Mouse (Mus musculus) small intestine, adult 2 months (tissue): ENCODE data around the gene Meis1. TPM values are rescaled to one million over a fixed set of nuclear protein-coding genes. Genes with fewer than 3 reads are reported as not detected.

Experiments used
- H3K27ac ChIP-seq: fragments of 200-500 bp; 2 replicates; pipeline ENCODE4 v1.5.1; 2012; ENCODE audit warnings: low read depth, low read length, control low read depth, inconsistent platforms; ENCODE audit not compliant: insufficient read depth
- H3K27me3 ChIP-seq: fragments of 200-500 bp; 2 replicates; pipeline ENCODE4 v1.6.1; 2012; ENCODE audit warnings: mild to moderate bottlenecking, moderate library complexity, low read length, inconsistent platforms; ENCODE audit not compliant: control insufficient read depth, insufficient read depth
- H3K36me3 ChIP-seq: fragments of 200-500 bp; 2 replicates; pipeline ENCODE4 v1.6.1; 2012; ENCODE audit warnings: mild to moderate bottlenecking, low read length, control low read depth, inconsistent platforms; ENCODE audit not compliant: control insufficient read depth, insufficient read depth
- H3K4me1 ChIP-seq: fragments of 200-500 bp; 2 replicates; pipeline ENCODE4 v1.6.1; 2012; ENCODE audit warnings: low read length, inconsistent platforms, mixed read lengths; ENCODE audit not compliant: control insufficient read depth, insufficient read depth, insufficient read length
- H3K4me3 ChIP-seq: fragments of 200-500 bp; 2 replicates; pipeline ENCODE4 v1.5.1; 2012; ENCODE audit warnings: low read depth, mild to moderate bottlenecking, control low read depth, inconsistent platforms, low read length, moderate library complexity
- CTCF ChIP-seq: fragments of 200-500 bp; IDR thresholded peaks from 2 replicates; pipeline ENCODE4 v1.5.1; 2012; ENCODE audit warnings: low read depth, mild to moderate bottlenecking, control low read depth, inconsistent platforms, low read length, moderate library complexity, mixed read lengths; ENCODE audit not compliant: insufficient replicate concordance, insufficient read length; ENCODE audit errors: extremely low read depth
- POLR2A ChIP-seq: fragments of 200-500 bp; IDR thresholded peaks from 2 replicates; pipeline ENCODE4 v1.6.1; 2012; ENCODE audit warnings: low read depth, mild to moderate bottlenecking, control low read depth, inconsistent platforms, low read length, moderate library complexity
- WGBS: fragments of 180-500 bp; shearing (Covaris S2); methylation state at CpG from one replicate; pipeline ENCODE4 v1.1.7; 2018; 5-methylcytosine and 5-hydroxymethylcytosine counted together
- polyA plus RNA-seq: library from polyadenylated mRNA; depleted of rRNA; stranded (reverse); fragments of >200 nt; gene quantifications from 2 replicates; pipeline ENCODE4 v1.2.3, GENCODE M21; 2012

The Meis1 gene
- polyA plus RNA-seq, 1 experiment = 4.0 TPM

- H3K4me1 ChIP-seq = no peaks in the 10 kb centered on the region
- TF ChIP-seq CTCF (no peak), POLR2A (no peak)
- H3K4me3 ChIP-seq = no peak overlapping the region
- WGBS = 28% methylated on average over 2 of the region's 2 CpGs
- H3K27me3 ChIP-seq = no peaks in the 10 kb centered on the region
- H3K36me3 ChIP-seq = no peaks in the 10 kb centered on the region
- H3K27ac ChIP-seq = no peak overlapping the region
These were observed 118.3 kb downstream of the Meis1 start for GRCm38 (mm10) chr11:18900489-18900888.

- Histone ChIP-seq H3K27ac (no peak overlapping the region), H3K4me1 (no peaks in the 10 kb centered on the region), H3K36me3 (no peaks in the 10 kb centered on the region), H3K27me3 (no peaks in the 10 kb centered on the region), H3K4me3 (no peak overlapping the region)
- WGBS = 24% methylated on average over 4 of the region's 4 CpGs
- TF ChIP-seq POLR2A = no peak
These were observed 119.9 kb downstream of the Meis1 start for GRCm38 (mm10) chr11:18898862-18899261.

- TF ChIP-seq POLR2A (no peak), CTCF (no peak)
- no peaks in the 10 kb centered on the region for H3K27me3 ChIP-seq
- H3K27ac ChIP-seq = no peak overlapping the region
- no peak overlapping the region for H3K4me3 ChIP-seq
- no peaks in the 10 kb centered on the region for H3K36me3 ChIP-seq
- 11% methylated on average over 7 of the region's 7 CpGs for WGBS
- H3K4me1 ChIP-seq = no peaks in the 10 kb centered on the region
These were observed 120.7 kb downstream of the Meis1 start for GRCm38 (mm10) chr11:18897921-18898646.

GRCm38 (mm10) chr11:18897250-18897649 lies 121.5 kb downstream of the Meis1 start:
- H3K4me3 ChIP-seq = no peak overlapping the region
- H3K4me1 ChIP-seq = no peaks in the 10 kb centered on the region
- no peak for TF ChIP-seq CTCF
- H3K27me3 ChIP-seq = no peaks in the 10 kb centered on the region
- no peak overlapping the region for H3K27ac ChIP-seq
- 76% methylated on average over 2 of the region's 2 CpGs for WGBS
- no peaks in the 10 kb centered on the region for H3K36me3 ChIP-seq

- Histone ChIP-seq H3K27me3 (no peaks in the 10 kb centered on the region), H3K4me3 (no peak overlapping the region), H3K36me3 (no peaks in the 10 kb centered on the region), H3K4me1 (no peaks in the 10 kb centered on the region), H3K27ac (no peak overlapping the region)
- 52% methylated on average over 2 of the region's 2 CpGs for WGBS
- TF ChIP-seq POLR2A (no peak), CTCF (no peak)
These were observed 126.3 kb downstream of the Meis1 start for GRCm38 (mm10) chr11:18892470-18892869.

GRCm38 (mm10) chr11:18889139-18889538 lies 129.6 kb downstream of the Meis1 start:
- TF ChIP-seq CTCF = no peak
- TF ChIP-seq POLR2A = no peak

GRCm38 (mm10) chr11:18888651-18889050 lies 130.1 kb downstream of the Meis1 start:
- Histone ChIP-seq H3K36me3 (no peaks in the 10 kb centered on the region), H3K4me3 (no peak overlapping the region), H3K27ac (no peak overlapping the region), H3K27me3 (no peaks in the 10 kb centered on the region), H3K4me1 (no peaks in the 10 kb centered on the region)
- TF ChIP-seq CTCF (no peak), POLR2A (no peak)
- 58% methylated on average over 1 of the region's 1 CpGs for WGBS

More at GRCm38 (mm10) chr11:18889139-18889538, 129.6 kb downstream of the Meis1 start:
- Histone ChIP-seq H3K36me3 (no peaks in the 10 kb centered on the region), H3K27me3 (no peaks in the 10 kb centered on the region), H3K27ac (no peak overlapping the region), H3K4me1 (no peaks in the 10 kb centered on the region), H3K4me3 (no peak overlapping the region)
- WGBS = 21% methylated on average over 5 of the region's 5 CpGs

- no peaks in the 10 kb centered on the region for H3K27me3 ChIP-seq
- TF ChIP-seq POLR2A (no peak), CTCF (no peak)
These were observed 133.0 kb downstream of the Meis1 start for GRCm38 (mm10) chr11:18885729-18886325.

More at GRCm38 (mm10) chr11:18885729-18886325, 133.0 kb downstream of the Meis1 start:
- no peaks in the 10 kb centered on the region for H3K4me1 ChIP-seq
- no peak overlapping the region for H3K27ac ChIP-seq
- H3K4me3 ChIP-seq = no peak overlapping the region
- no peaks in the 10 kb centered on the region for H3K36me3 ChIP-seq
- 31% methylated on average over 9 of the region's 9 CpGs for WGBS
